Mouse (Mus musculus): Measurements from ENCODE around the gene Hist1h3f. TPM values are rescaled to one million over a fixed set of nuclear protein-coding genes. Genes with fewer than 3 reads are reported as not detected.
"Not testable (repeated sequence)": the region's sequence is repeated elsewhere in the genome, so short reads cannot be mapped to it uniquely, and the experiment has no call there.

The Hist1h3f gene
- polyA plus RNA-seq, 1 experiment from 2014 or later: 0.62 TPM

- WGBS: 74% methylated on average over 1 of the region's 1 CpGs
- not testable (repeated sequence) for H3K9me3 ChIP-seq (replicated peaks; ENCODE audit: control insufficient read depth, low read length); H3K9ac ChIP-seq (ENCODE audit: low read length); H3K27me3 ChIP-seq (replicated peaks; ENCODE audit: control insufficient read depth, insufficient read depth, low read length); H3K4me3 ChIP-seq (ENCODE audit: low read depth, low read length); H3K4me2 ChIP-seq (ENCODE audit: low read length); DNase-seq (ENCODE audit: low spot score); ATAC-seq; H3K27ac ChIP-seq (ENCODE audit: low read depth, low read length); H3K36me3 ChIP-seq (ENCODE audit: control insufficient read depth, insufficient read depth, low read length); H3K4me1 ChIP-seq (ENCODE audit: control insufficient read depth, insufficient read depth, low read length)
These were observed 4.0 kb upstream of the Hist1h3f start for GRCm38 (mm10) chr13:23539821-23540220.

- DNase-seq (ENCODE audit: low spot score) (no peak), ATAC-seq (no peak)
- H3K36me3 ChIP-seq (ENCODE audit: control insufficient read depth, insufficient read depth, low read length): no peaks in the 10 kb centered on the region
- peaks cover 3% of the 10 kb centered on the region; the same call in 1 of the 2 replicates for H3K4me1 ChIP-seq (ENCODE audit: control insufficient read depth, insufficient read depth, low read length)
- no peak overlapping the region for H3K9ac ChIP-seq (ENCODE audit: low read length)
- WGBS: 74% methylated on average over 3 of the region's 3 CpGs
- no peak overlapping the region for H3K4me2 ChIP-seq (ENCODE audit: low read length)
- H3K27ac ChIP-seq (ENCODE audit: low read depth, low read length): no peak overlapping the region
- no peaks in the 10 kb centered on the region for H3K9me3 ChIP-seq (replicated peaks; ENCODE audit: control insufficient read depth, low read length)
- no peak overlapping the region for H3K4me3 ChIP-seq (ENCODE audit: low read depth, low read length)
- no peaks in the 10 kb centered on the region for H3K27me3 ChIP-seq (replicated peaks; ENCODE audit: control insufficient read depth, insufficient read depth, low read length)
These were observed 2.4 kb upstream of the Hist1h3f start for GRCm38 (mm10) chr13:23541497-23541896.

GRCm38 (mm10) chr13:23542225-23542980 lies 1.4 kb upstream of the Hist1h3f start:
- H3K9me3 ChIP-seq (replicated peaks; ENCODE audit: control insufficient read depth, low read length); H3K27me3 ChIP-seq (replicated peaks; ENCODE audit: control insufficient read depth, insufficient read depth, low read length); DNase-seq (ENCODE audit: low spot score); H3K4me1 ChIP-seq (ENCODE audit: control insufficient read depth, insufficient read depth, low read length); ATAC-seq; H3K36me3 ChIP-seq (ENCODE audit: control insufficient read depth, insufficient read depth, low read length): not testable (repeated sequence)
- H3K27ac ChIP-seq (ENCODE audit: low read depth, low read length): peak overlapping the region; percentile 75
- H3K9ac ChIP-seq (ENCODE audit: low read length): peak overlapping the region; percentile 57; the same call in 1 of the 2 replicates
- H3K4me3 ChIP-seq (ENCODE audit: low read depth, low read length): peak overlapping the region; percentile 37
- 6% methylated on average over 3 of the region's 3 CpGs for WGBS
- H3K4me2 ChIP-seq (ENCODE audit: low read length): peak overlapping the region; percentile 81

- peak within 1 kb of the TSS; percentile 41 for H3K4me3 ChIP-seq (ENCODE audit: low read depth, low read length)
- not testable (repeated sequence) for H3K9me3 ChIP-seq (replicated peaks; ENCODE audit: control insufficient read depth, low read length); H3K4me1 ChIP-seq (ENCODE audit: control insufficient read depth, insufficient read depth, low read length); H3K36me3 ChIP-seq (ENCODE audit: control insufficient read depth, insufficient read depth, low read length); H3K27me3 ChIP-seq (replicated peaks; ENCODE audit: control insufficient read depth, insufficient read depth, low read length)
- peak; percentile 97 for DNase-seq (ENCODE audit: low spot score)
- peak within 1 kb of the TSS; percentile 81 for H3K4me2 ChIP-seq (ENCODE audit: low read length)
- peak; percentile 91 for ATAC-seq
- peak within 1 kb of the TSS; percentile 92 for H3K27ac ChIP-seq (ENCODE audit: low read depth, low read length)
- WGBS: 0% methylated on average over 33 of the region's 42 CpGs
- H3K9ac ChIP-seq (ENCODE audit: low read length): peak within 1 kb of the TSS; percentile 57
These were observed 749 bp upstream of the Hist1h3f start, which contains the start of gene Hist1h2bh for GRCm38 (mm10) chr13:23542999-23543607. Hist1h2bh (minus strand) TSS chr13:23543392.

GRCm38 (mm10) chr13:23544787-23545120 lies 902 bp downstream of the Hist1h3f start:
- under 1% methylated on average over 11 of the region's 14 CpGs for WGBS
- not testable (repeated sequence) for H3K27me3 ChIP-seq (replicated peaks; ENCODE audit: control insufficient read depth, insufficient read depth, low read length); H3K4me1 ChIP-seq (ENCODE audit: control insufficient read depth, insufficient read depth, low read length); DNase-seq (ENCODE audit: low spot score); H3K9me3 ChIP-seq (replicated peaks; ENCODE audit: control insufficient read depth, low read length); H3K36me3 ChIP-seq (ENCODE audit: control insufficient read depth, insufficient read depth, low read length)
- Histone ChIP-seq H3K4me3 (ENCODE audit: low read depth, low read length) (peak overlapping the region; percentile 41), H3K27ac (ENCODE audit: low read depth, low read length) (peak overlapping the region; percentile 92), H3K4me2 (ENCODE audit: low read length) (peak overlapping the region; percentile 81), H3K9ac (ENCODE audit: low read length) (peak overlapping the region; percentile 62)
- peak; percentile 35; the same call in 1 of the 2 replicates for ATAC-seq

GRCm38 (mm10) chr13:23546694-23547093 lies 2.8 kb downstream of the Hist1h3f start:
- H3K27me3 ChIP-seq (replicated peaks; ENCODE audit: control insufficient read depth, insufficient read depth, low read length): no peaks in the 10 kb centered on the region
- no peak for ATAC-seq
- no peak overlapping the region for H3K4me2 ChIP-seq (ENCODE audit: low read length)
- no peaks in the 10 kb centered on the region for H3K36me3 ChIP-seq (ENCODE audit: control insufficient read depth, insufficient read depth, low read length)
- no peaks in the 10 kb centered on the region for H3K9me3 ChIP-seq (replicated peaks; ENCODE audit: control insufficient read depth, low read length)
- H3K4me1 ChIP-seq (ENCODE audit: control insufficient read depth, insufficient read depth, low read length): peaks cover 4% of the 10 kb centered on the region; the same call in 1 of the 2 replicates
- H3K4me3 ChIP-seq (ENCODE audit: low read depth, low read length): no peak overlapping the region
- no peak overlapping the region for H3K9ac ChIP-seq (ENCODE audit: low read length)
- H3K27ac ChIP-seq (ENCODE audit: low read depth, low read length): no peak overlapping the region
- DNase-seq (ENCODE audit: low spot score): no peak
- 78% methylated on average over 5 of the region's 5 CpGs for WGBS

GRCm38 (mm10) chr13:23550761-23551145 lies 6.9 kb downstream of the Hist1h3f start:
- DNase-seq (ENCODE audit: low spot score) (no peak), ATAC-seq (no peak)
- Histone ChIP-seq H3K27ac (ENCODE audit: low read depth, low read length) (peak overlapping the region; percentile 83), H3K9ac (ENCODE audit: low read length) (peak overlapping the region; percentile 60), H3K36me3 (ENCODE audit: control insufficient read depth, insufficient read depth, low read length) (no peaks in the 10 kb centered on the region), H3K27me3 (replicated peaks; ENCODE audit: control insufficient read depth, insufficient read depth, low read length) (no peaks in the 10 kb centered on the region), H3K4me1 (ENCODE audit: control insufficient read depth, insufficient read depth, low read length) (peaks cover 6% of the 10 kb centered on the region; the same call in 1 of the 2 replicates), H3K4me2 (ENCODE audit: low read length) (peak overlapping the region; percentile 54), H3K4me3 (ENCODE audit: low read depth, low read length) (peak overlapping the region; percentile 37), H3K9me3 (replicated peaks; ENCODE audit: control insufficient read depth, low read length) (no peaks in the 10 kb centered on the region)
- WGBS: 7% methylated on average over 3 of the region's 3 CpGs

GRCm38 (mm10) chr13:23551146-23551834 lies 7.4 kb downstream of the Hist1h3f start, which contains the start of gene Hist1h4f:
Hist1h4f (minus strand) TSS chr13:23551648.
- H3K27ac ChIP-seq (ENCODE audit: low read depth, low read length): peak within 1 kb of the TSS; percentile 83
- peak within 1 kb of the TSS; percentile 37 for H3K4me3 ChIP-seq (ENCODE audit: low read depth, low read length)
- peak; percentile 87 for ATAC-seq
- peak within 1 kb of the TSS; percentile 60 for H3K9ac ChIP-seq (ENCODE audit: low read length)
- WGBS: under 1% methylated on average over 47 of the region's 47 CpGs
- H3K9me3 ChIP-seq (replicated peaks; ENCODE audit: control insufficient read depth, low read length); H3K4me1 ChIP-seq (ENCODE audit: control insufficient read depth, insufficient read depth, low read length); H3K27me3 ChIP-seq (replicated peaks; ENCODE audit: control insufficient read depth, insufficient read depth, low read length); H3K36me3 ChIP-seq (ENCODE audit: control insufficient read depth, insufficient read depth, low read length): not testable (repeated sequence)
- DNase-seq (ENCODE audit: low spot score): peak; percentile 97
- peak within 1 kb of the TSS; percentile 54 for H3K4me2 ChIP-seq (ENCODE audit: low read length)

All from forebrain, embryonic 14.5 days (tissue).